Mouse (Mus musculus) embryonic facial prominence, embryonic 13.5 days (tissue): ENCODE measurements at regions not wholly inside any gene's neighbourhood (a gene's known extent, or its start where the extent isn't known, plus 50 kb on each side); places are given as distances from the start of the nearest gene placed in this dataset.
"Not testable (repeated sequence)": the region's sequence is repeated elsewhere in the genome, so short reads cannot be mapped to it uniquely, and the experiment has no call there.

Experiments used
- ATAC-seq: fragments of 200-750 bp; cut with Nextera tagmentation; 2 replicates; pipeline ENCODE4 v1.8.0; 2017; ENCODE audit warnings: low read depth; ENCODE audit not compliant: insufficient number of reproducible peaks, insufficient read depth, low FRiP score, low TSS enrichment
- H3K27ac ChIP-seq: fragments of 300-500 bp; sonication (generic); 2 replicates; pipeline ENCODE4 v1.5.1; 2015; ENCODE audit warnings: moderate library complexity, mild to moderate bottlenecking, inconsistent platforms
- H3K27me3 ChIP-seq: fragments of 300-500 bp; sonication (generic); 2 replicates; pipeline ENCODE4 v1.6.1; 2015; ENCODE audit warnings: mild to moderate bottlenecking, inconsistent platforms
- H3K36me3 ChIP-seq: fragments of 300-500 bp; sonication (generic); 2 replicates; pipeline ENCODE4 v1.6.1; 2015; ENCODE audit warnings: mild to moderate bottlenecking, inconsistent platforms
- H3K4me1 ChIP-seq: fragments of 300-500 bp; sonication (generic); 2 replicates; pipeline ENCODE4 v1.6.1; 2015; ENCODE audit warnings: inconsistent platforms
- H3K4me2 ChIP-seq: fragments of 300-500 bp; sonication (generic); 2 replicates; pipeline ENCODE4 v1.6.1; 2015; ENCODE audit warnings: moderate library complexity, mild to moderate bottlenecking, inconsistent platforms
- H3K4me3 ChIP-seq: fragments of 300-500 bp; sonication (generic); 2 replicates; pipeline ENCODE4 v1.5.1; 2015; ENCODE audit warnings: mild to moderate bottlenecking, inconsistent platforms
- H3K9ac ChIP-seq: fragments of 300-500 bp; sonication (generic); 2 replicates; pipeline ENCODE4 v1.6.1; 2015; ENCODE audit warnings: mild to moderate bottlenecking, inconsistent platforms
- H3K9me3 ChIP-seq: fragments of 300-500 bp; sonication (generic); 2 replicates; pipeline ENCODE4 v1.6.1; 2016; ENCODE audit warnings: inconsistent platforms
- WGBS: fragments of 180-500 bp; shearing (Covaris S2); methylation state at CpG from one replicate; pipeline ENCODE4 v1.1.7; 2015; ENCODE audit warnings: mixed read lengths; 5-methylcytosine and 5-hydroxymethylcytosine counted together

- Histone ChIP-seq H3K36me3 (no peaks in the 10 kb centered on the region), H3K4me2 (no peak overlapping the region), H3K4me1 (no peaks in the 10 kb centered on the region), H3K9me3 (no peaks in the 10 kb centered on the region), H3K9ac (no peak overlapping the region), H3K27me3 (no peaks in the 10 kb centered on the region), H3K4me3 (no peak overlapping the region), H3K27ac (no peak overlapping the region)
- WGBS = 88% methylated on average over 9 of the region's 9 CpGs
- no peak for ATAC-seq
Observed at GRCm38 (mm10) chr10:126320831-126321230, 354.9 kb downstream of the Lrig3 start.

DNA sequence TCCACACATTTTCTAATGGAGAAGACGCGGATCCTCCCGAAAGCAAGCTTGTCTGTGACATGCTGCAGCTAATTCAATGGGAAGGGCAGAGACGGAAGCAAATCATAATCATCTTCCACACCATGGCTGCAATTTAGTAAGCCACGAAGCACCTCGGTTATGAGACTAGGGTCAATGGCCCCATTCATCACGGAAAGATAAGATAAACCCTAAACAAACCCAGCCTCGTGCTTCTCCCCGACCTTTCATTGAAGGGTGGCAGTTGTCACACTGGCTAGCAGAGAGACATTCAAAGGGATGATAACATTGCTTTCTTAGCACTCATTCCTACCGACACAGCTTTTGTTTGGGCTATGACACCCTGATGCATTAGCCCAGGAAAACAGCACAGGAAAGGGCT lies 353.8 kb downstream of the Lrig3 start:
- WGBS = 78% methylated on average over 10 of the region's 10 CpGs
- Histone ChIP-seq H3K27me3 (no peaks in the 10 kb centered on the region), H3K4me2 (no peak overlapping the region), H3K4me3 (no peak overlapping the region), H3K9me3 (no peaks in the 10 kb centered on the region), H3K9ac (no peak overlapping the region), H3K27ac (no peak overlapping the region), H3K36me3 (no peaks in the 10 kb centered on the region), H3K4me1 (no peaks in the 10 kb centered on the region)
- no peak for ATAC-seq

GRCm38 (mm10) chr10:126299962-126300361 lies 334.0 kb downstream of the Lrig3 start:
- no peak overlapping the region for H3K4me2 ChIP-seq
- no peak overlapping the region for H3K27ac ChIP-seq
- no peaks in the 10 kb centered on the region for H3K36me3 ChIP-seq
- WGBS = 78% methylated on average over 1 of the region's 1 CpGs
- ATAC-seq = no peak
- H3K27me3 ChIP-seq = no peaks in the 10 kb centered on the region
- no peaks in the 10 kb centered on the region for H3K9me3 ChIP-seq
- no peak overlapping the region for H3K4me3 ChIP-seq
- no peak overlapping the region for H3K9ac ChIP-seq
- H3K4me1 ChIP-seq = no peaks in the 10 kb centered on the region

DNA sequence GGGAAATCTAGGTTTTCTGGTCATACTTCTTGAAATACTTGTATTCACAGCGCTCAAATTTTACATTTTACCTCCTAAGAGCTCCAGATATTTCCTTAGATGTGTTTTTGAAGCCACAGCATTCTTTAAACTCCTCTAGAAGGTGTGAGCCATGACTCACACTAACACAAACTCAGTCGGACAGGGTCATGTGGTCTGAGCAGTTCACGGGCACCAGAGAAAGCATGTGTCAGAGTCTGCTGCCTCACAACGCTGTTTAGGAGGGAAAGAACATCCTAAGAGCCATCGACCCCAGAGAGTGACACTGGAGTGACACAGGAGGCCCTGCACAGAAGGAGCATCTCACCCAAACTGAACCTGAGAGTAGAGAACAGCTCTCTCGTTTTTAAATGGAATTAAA lies 332.2 kb downstream of the Lrig3 start:
- Histone ChIP-seq H3K36me3 (no peaks in the 10 kb centered on the region), H3K27me3 (no peaks in the 10 kb centered on the region), H3K4me2 (no peak overlapping the region), H3K9me3 (no peaks in the 10 kb centered on the region), H3K27ac (no peak overlapping the region), H3K9ac (no peak overlapping the region), H3K4me3 (no peak overlapping the region), H3K4me1 (no peaks in the 10 kb centered on the region)
- 80% methylated on average over 6 of the region's 6 CpGs for WGBS
- ATAC-seq = no peak

GRCm38 (mm10) chr10:126295853-126296252 lies 329.9 kb downstream of the Lrig3 start:
- no peak for ATAC-seq
- Histone ChIP-seq H3K27me3 (no peaks in the 10 kb centered on the region), H3K4me3 (no peak overlapping the region), H3K27ac (no peak overlapping the region), H3K36me3 (no peaks in the 10 kb centered on the region), H3K9me3 (no peaks in the 10 kb centered on the region), H3K4me1 (no peaks in the 10 kb centered on the region), H3K4me2 (no peak overlapping the region), H3K9ac (no peak overlapping the region)
- WGBS = 85% methylated on average over 7 of the region's 7 CpGs

DNA sequence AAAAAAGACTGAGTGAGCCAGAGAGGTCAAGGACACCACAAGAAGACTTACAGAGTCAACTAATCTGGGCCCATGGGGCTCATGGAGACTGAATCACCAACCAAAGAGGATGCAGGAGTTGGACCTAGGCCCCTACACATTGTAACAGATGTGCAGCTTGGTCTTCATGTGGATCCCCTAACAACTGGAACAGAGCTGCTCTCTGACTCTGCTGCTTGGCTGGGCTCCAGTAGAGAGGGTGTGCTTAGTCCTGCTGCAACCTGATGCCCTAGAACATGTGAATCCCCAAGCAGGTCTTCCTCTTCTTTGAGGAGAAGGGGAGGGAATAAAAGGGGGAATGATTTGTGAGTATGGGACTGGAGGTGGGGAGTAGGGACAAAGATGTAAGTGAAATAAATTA lies 325.8 kb downstream of the Lrig3 start:
- H3K4me3 ChIP-seq = no peak overlapping the region
- ATAC-seq = no peak
- H3K9me3 ChIP-seq = no peaks in the 10 kb centered on the region
- no peak overlapping the region for H3K9ac ChIP-seq
- no peak overlapping the region for H3K4me2 ChIP-seq
- no peak overlapping the region for H3K27ac ChIP-seq
- H3K36me3 ChIP-seq = no peaks in the 10 kb centered on the region
- no peaks in the 10 kb centered on the region for H3K4me1 ChIP-seq
- no peaks in the 10 kb centered on the region for H3K27me3 ChIP-seq

GRCm38 (mm10) chr10:126285096-126285495 lies 319.1 kb downstream of the Lrig3 start:
- H3K27ac ChIP-seq, H3K4me1 ChIP-seq, H3K9me3 ChIP-seq, H3K4me2 ChIP-seq, H3K27me3 ChIP-seq, H3K9ac ChIP-seq, H3K4me3 ChIP-seq, ATAC-seq, H3K36me3 ChIP-seq: not testable (repeated sequence)
- 92% methylated on average over 7 of the region's 13 CpGs for WGBS

GRCm38 (mm10) chr10:126270376-126270775 lies 304.4 kb downstream of the Lrig3 start:
- 93% methylated on average over 12 of the region's 12 CpGs for WGBS
- no peaks in the 10 kb centered on the region for H3K27me3 ChIP-seq
- no peaks in the 10 kb centered on the region for H3K36me3 ChIP-seq
- H3K4me2 ChIP-seq = no peak overlapping the region
- no peak overlapping the region for H3K27ac ChIP-seq
- no peaks in the 10 kb centered on the region for H3K9me3 ChIP-seq
- ATAC-seq = no peak
- H3K4me1 ChIP-seq = no peaks in the 10 kb centered on the region
- no peak overlapping the region for H3K9ac ChIP-seq
- no peak overlapping the region for H3K4me3 ChIP-seq

DNA sequence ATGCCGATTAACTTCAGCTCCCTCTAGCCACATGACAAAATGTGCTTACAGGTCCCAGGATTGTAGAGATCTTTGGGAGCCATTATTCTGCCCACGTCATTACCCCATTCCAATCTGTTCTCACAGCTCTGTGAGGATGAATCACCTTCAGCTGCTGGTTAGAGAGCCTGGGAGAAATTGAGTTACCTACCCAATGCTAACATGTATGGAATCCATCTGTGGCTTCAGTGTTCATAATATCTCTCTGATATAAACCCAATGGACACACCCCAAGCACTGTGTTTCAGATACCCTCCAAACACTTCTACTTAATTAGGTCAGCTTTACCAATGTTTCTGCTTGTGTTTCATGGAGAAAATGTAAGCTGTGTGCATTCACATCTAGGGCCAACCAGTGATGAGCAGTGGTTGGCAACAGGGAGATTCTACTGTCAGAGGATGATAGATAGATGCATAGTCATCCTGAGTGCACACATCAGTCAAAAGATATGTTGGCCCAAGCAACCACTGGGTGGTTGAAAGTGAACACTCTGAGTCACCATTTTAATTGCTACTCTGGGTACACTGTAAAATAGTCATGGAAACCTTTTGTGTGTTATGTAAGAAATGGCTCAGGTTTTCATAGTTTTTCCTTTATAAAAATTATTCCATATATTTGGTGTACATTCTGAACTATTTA lies 301.5 kb downstream of the Lrig3 start:
- Histone ChIP-seq H3K27ac (no peak overlapping the region), H3K27me3 (no peaks in the 10 kb centered on the region), H3K9ac (no peak overlapping the region), H3K4me1 (no peaks in the 10 kb centered on the region), H3K4me3 (no peak overlapping the region), H3K9me3 (no peaks in the 10 kb centered on the region), H3K36me3 (no peaks in the 10 kb centered on the region), H3K4me2 (no peak overlapping the region)
- 84% methylated on average over 2 of the region's 2 CpGs for WGBS
- ATAC-seq = no peak

- Histone ChIP-seq H3K4me2 (no peak overlapping the region), H3K4me3 (no peak overlapping the region), H3K9me3 (no peaks in the 10 kb centered on the region), H3K4me1 (no peaks in the 10 kb centered on the region), H3K27me3 (no peaks in the 10 kb centered on the region), H3K27ac (no peak overlapping the region), H3K9ac (no peak overlapping the region), H3K36me3 (no peaks in the 10 kb centered on the region)
- 73% methylated on average over 8 of the region's 8 CpGs for WGBS
- ATAC-seq = no peak
Observed at GRCm38 (mm10) chr10:126257171-126257570, 291.2 kb downstream of the Lrig3 start.

- H3K4me2 ChIP-seq = no peak overlapping the region
- no peak for ATAC-seq
- H3K4me1 ChIP-seq = no peaks in the 10 kb centered on the region
- H3K9ac ChIP-seq = no peak overlapping the region
- no peak overlapping the region for H3K27ac ChIP-seq
- 83% methylated on average over 4 of the region's 4 CpGs for WGBS
- no peak overlapping the region for H3K4me3 ChIP-seq
- H3K27me3 ChIP-seq = no peaks in the 10 kb centered on the region
- no peaks in the 10 kb centered on the region for H3K36me3 ChIP-seq
- no peaks in the 10 kb centered on the region for H3K9me3 ChIP-seq
Observed at GRCm38 (mm10) chr10:126254198-126254597, 288.2 kb downstream of the Lrig3 start.

DNA sequence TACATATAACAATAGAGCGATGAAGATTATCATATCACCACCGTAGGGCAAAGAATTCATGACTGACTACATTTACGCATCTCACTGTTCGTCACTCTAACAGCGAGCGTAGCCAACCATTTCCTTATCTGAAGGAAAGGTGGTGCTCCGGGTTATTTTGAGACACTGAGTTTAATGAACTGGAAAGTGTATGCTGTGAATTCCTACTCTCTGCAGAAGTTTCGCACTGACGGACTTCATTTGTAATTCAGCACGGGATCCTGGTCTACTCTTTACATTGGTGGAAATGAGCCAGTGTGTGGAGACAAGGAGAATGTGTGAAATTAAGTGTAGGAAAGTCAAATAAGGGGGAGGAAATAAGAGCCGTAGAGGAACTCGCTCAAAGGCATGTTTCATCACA lies 283.2 kb downstream of the Lrig3 start:
- no peaks in the 10 kb centered on the region for H3K36me3 ChIP-seq
- no peaks in the 10 kb centered on the region for H3K4me1 ChIP-seq
- no peak overlapping the region for H3K27ac ChIP-seq
- no peak overlapping the region for H3K4me2 ChIP-seq
- H3K9me3 ChIP-seq = no peaks in the 10 kb centered on the region
- no peak overlapping the region for H3K4me3 ChIP-seq
- no peak overlapping the region for H3K9ac ChIP-seq
- no peak for ATAC-seq
- H3K27me3 ChIP-seq = no peaks in the 10 kb centered on the region
- 88% methylated on average over 12 of the region's 12 CpGs for WGBS

GRCm38 (mm10) chr10:126243051-126243450 lies 277.1 kb downstream of the Lrig3 start:
- Histone ChIP-seq H3K27me3 (no peaks in the 10 kb centered on the region), H3K9me3 (no peaks in the 10 kb centered on the region), H3K27ac (no peak overlapping the region), H3K4me1 (no peaks in the 10 kb centered on the region), H3K9ac (no peak overlapping the region), H3K4me3 (no peak overlapping the region), H3K4me2 (no peak overlapping the region), H3K36me3 (no peaks in the 10 kb centered on the region)
- WGBS = 68% methylated on average over 7 of the region's 7 CpGs
- no peak for ATAC-seq
